Mouse (Mus musculus): ENCODE results near the gene Rhoj.

Rhoj gene

GRCm38 (mm10) chr12:75351846-75352245 is 43.7 kb downstream of the Rhoj start:
- no peak for DNase-seq

GRCm38 (mm10) chr12:75352410-75352809 is 44.3 kb downstream of the Rhoj start:
- DNase-seq, result no peak

- DNase-seq, result no peak
Measured at GRCm38 (mm10) chr12:75354354-75354753, 46.2 kb downstream of the Rhoj start.

- DNase-seq, result no peak
Measured at GRCm38 (mm10) chr12:75357781-75358180, 49.7 kb downstream of the Rhoj start.

- no peak for DNase-seq
Measured at GRCm38 (mm10) chr12:75358714-75359113, 50.6 kb downstream of the Rhoj start.

GRCm38 (mm10) chr12:75359500-75359899 is 51.4 kb downstream of the Rhoj start:
- DNase-seq, result no peak

- no peak for DNase-seq
Measured at GRCm38 (mm10) chr12:75359921-75360482, 51.9 kb downstream of the Rhoj start.

GRCm38 (mm10) chr12:75362456-75362855 is 54.3 kb downstream of the Rhoj start:
- DNase-seq, result no peak

- DNase-seq, result no peak
Measured at GRCm38 (mm10) chr12:75364416-75364815, 56.3 kb downstream of the Rhoj start.

GRCm38 (mm10) chr12:75365621-75366124 is 57.6 kb downstream of the Rhoj start:
- no peak for DNase-seq

GRCm38 (mm10) chr12:75367371-75367770 is 59.2 kb downstream of the Rhoj start:
- no peak for DNase-seq

- DNase-seq, result no peak
Measured at GRCm38 (mm10) chr12:75368527-75368926, 60.4 kb downstream of the Rhoj start.

GRCm38 (mm10) chr12:75369418-75369851 is 61.3 kb downstream of the Rhoj start:
- DNase-seq, result no peak

- no peak for DNase-seq
Measured at GRCm38 (mm10) chr12:75374437-75374836, 66.3 kb downstream of the Rhoj start.

GRCm38 (mm10) chr12:75375060-75375459 is 66.9 kb downstream of the Rhoj start:
- DNase-seq, result no peak

GRCm38 (mm10) chr12:75376126-75376525 is 68.0 kb downstream of the Rhoj start:
- DNase-seq, result no peak

GRCm38 (mm10) chr12:75386731-75387130 is 78.6 kb downstream of the Rhoj start:
- no peak for DNase-seq

- no peak for DNase-seq
Measured at GRCm38 (mm10) chr12:75387156-75387555, 79.0 kb downstream of the Rhoj start.

GRCm38 (mm10) chr12:75387846-75388245 is 79.7 kb downstream of the Rhoj start:
- DNase-seq, result no peak

- no peak for DNase-seq
Measured at GRCm38 (mm10) chr12:75388521-75388920, 80.4 kb downstream of the Rhoj start.

GRCm38 (mm10) chr12:75389308-75390135 is 81.4 kb downstream of the Rhoj start:
- DNase-seq, result peak; percentile 57

- peak; percentile 21 for DNase-seq
Measured at GRCm38 (mm10) chr12:75391526-75391925, 83.4 kb downstream of the Rhoj start.

GRCm38 (mm10) chr12:75394011-75394773 is 86.1 kb downstream of the Rhoj start:
- peak; percentile 57 for DNase-seq

Data from embryo, embryonic 11 days (tissue).